Mouse (Mus musculus) stomach, postnatal 0 days (tissue): ENCODE measurements at regions not wholly inside any gene's neighbourhood (a gene's known extent, or its start where the extent isn't known, plus 50 kb on each side); places are given as distances from the start of the nearest gene placed in this dataset.

ENCODE experiments used
- ATAC-seq: fragments of 200-750 bp; cut with Nextera tagmentation; 2 replicates; pipeline ENCODE4 v1.8.0; 2017; ENCODE audit not compliant: low FRiP score, low TSS enrichment
- DNase-seq: peaks from one replicate; pipeline ENCODE4 v3.0.0-alpha.2; 2016; ENCODE audit warnings: low spot score
- H3K27ac ChIP-seq: fragments of 300-500 bp; sonication (generic); replicated peaks from 2 replicates; pipeline ENCODE4 v1.5.1; 2014; ENCODE audit warnings: mild to moderate bottlenecking, control low read depth
- H3K27me3 ChIP-seq: fragments of 300-500 bp; sonication (generic); 2 replicates; pipeline ENCODE4 v1.6.1; 2014; ENCODE audit warnings: low read length; ENCODE audit not compliant: control insufficient read depth, insufficient read depth
- H3K36me3 ChIP-seq: fragments of 300-500 bp; sonication (generic); 2 replicates; pipeline ENCODE4 v1.6.1; 2014; ENCODE audit warnings: low read length, mixed read lengths; ENCODE audit not compliant: control insufficient read depth, insufficient read depth
- H3K4me1 ChIP-seq: fragments of 300-500 bp; sonication (generic); replicated peaks from 2 replicates; pipeline ENCODE4 v1.6.1; 2014; ENCODE audit warnings: antibody characterized with exemption; ENCODE audit not compliant: control insufficient read depth, insufficient read depth
- H3K4me2 ChIP-seq: fragments of 300-500 bp; sonication (generic); replicated peaks from 2 replicates; pipeline ENCODE4 v1.6.1; 2014; ENCODE audit warnings: low read depth, mild to moderate bottlenecking, control low read depth, moderate library complexity
- H3K4me3 ChIP-seq: fragments of 300-500 bp; sonication (generic); 2 replicates; pipeline ENCODE4 v1.5.1; 2014; ENCODE audit warnings: low read depth, low read length, control low read depth
- H3K9ac ChIP-seq: fragments of 300-500 bp; sonication (generic); 2 replicates; pipeline ENCODE4 v1.6.1; 2014; ENCODE audit warnings: mild to moderate bottlenecking, low read length, control low read depth, mixed read lengths
- H3K9me3 ChIP-seq: fragments of 300-500 bp; sonication (generic); 2 replicates; pipeline ENCODE4 v1.6.1; 2016; ENCODE audit warnings: low read length; ENCODE audit not compliant: control insufficient read depth
- CTCF ChIP-seq: IDR thresholded peaks from 2 replicates; pipeline ENCODE4 v1.5.1; 2016; ENCODE audit warnings: antibody characterized with exemption, low read depth, mild to moderate bottlenecking, moderate library complexity
- EP300 ChIP-seq: optimal IDR thresholded peaks from 2 replicates; pipeline ENCODE3; 2016; ENCODE audit warnings: antibody characterized with exemption
- WGBS: fragments of 180-500 bp; shearing (Covaris S2); extraction: QIAGEN DNeasy Blood & Tissue Kit; methylation state at CpG from one replicate; pipeline ENCODE4 v1.1.7; 2014; 5-methylcytosine and 5-hydroxymethylcytosine counted together

GRCm38 (mm10) chr8:82265745-82266144 lies 137.3 kb downstream of the Il15 start:
- Histone ChIP-seq H3K36me3 (no peaks in the 10 kb centered on the region), H3K27me3 (no peaks in the 10 kb centered on the region), H3K4me2 (no peak overlapping the region), H3K4me3 (no peak overlapping the region), H3K27ac (no peak overlapping the region), H3K4me1 (no peaks in the 10 kb centered on the region), H3K9me3 (no peaks in the 10 kb centered on the region), H3K9ac (no peak overlapping the region)
- ATAC-seq (no peak), DNase-seq (no peak)
- 81% methylated on average over 3 of the region's 3 CpGs for WGBS
- TF ChIP-seq CTCF: no peak
- no peak for TF ChIP-seq EP300

- no peak overlapping the region for H3K4me3 ChIP-seq
- H3K9ac ChIP-seq: no peak overlapping the region
- no peak for TF ChIP-seq CTCF
- no peak for TF ChIP-seq EP300
- no peak overlapping the region for H3K27ac ChIP-seq
- no peaks in the 10 kb centered on the region for H3K27me3 ChIP-seq
- no peaks in the 10 kb centered on the region for H3K4me1 ChIP-seq
- H3K4me2 ChIP-seq: no peak overlapping the region
- DNase-seq (no peak), ATAC-seq (no peak)
- H3K36me3 ChIP-seq: no peaks in the 10 kb centered on the region
- H3K9me3 ChIP-seq: no peaks in the 10 kb centered on the region
- WGBS: 56% methylated on average over 4 of the region's 4 CpGs
These were observed 140.8 kb downstream of the Il15 start for GRCm38 (mm10) chr8:82262196-82262595.

- WGBS: 61% methylated on average over 1 of the region's 1 CpGs
- no peak overlapping the region for H3K4me2 ChIP-seq
- H3K9me3 ChIP-seq: no peaks in the 10 kb centered on the region
- DNase-seq: no peak
- no peak for TF ChIP-seq EP300
- no peak for TF ChIP-seq CTCF
- no peaks in the 10 kb centered on the region for H3K4me1 ChIP-seq
- H3K9ac ChIP-seq: no peak overlapping the region
- H3K27me3 ChIP-seq: no peaks in the 10 kb centered on the region
- no peak for ATAC-seq
- H3K36me3 ChIP-seq: no peaks in the 10 kb centered on the region
- H3K27ac ChIP-seq: no peak overlapping the region
- no peak overlapping the region for H3K4me3 ChIP-seq
These were observed 142.4 kb downstream of the Il15 start for GRCm38 (mm10) chr8:82260613-82261012.

GRCm38 (mm10) chr8:82255815-82256214 lies 147.2 kb downstream of the Il15 start:
- DNase-seq (no peak), ATAC-seq (no peak)
- no peak overlapping the region for H3K27ac ChIP-seq
- H3K4me2 ChIP-seq: no peak overlapping the region
- H3K4me1 ChIP-seq: no peaks in the 10 kb centered on the region
- WGBS: 64% methylated on average over 2 of the region's 2 CpGs
- H3K4me3 ChIP-seq: no peak overlapping the region
- TF ChIP-seq CTCF (no peak), EP300 (no peak)
- H3K27me3 ChIP-seq: no peaks in the 10 kb centered on the region
- H3K36me3 ChIP-seq: no peaks in the 10 kb centered on the region
- no peak overlapping the region for H3K9ac ChIP-seq
- H3K9me3 ChIP-seq: no peaks in the 10 kb centered on the region

- DNase-seq: no peak
- H3K4me1 ChIP-seq: no peaks in the 10 kb centered on the region
- H3K4me2 ChIP-seq: no peak overlapping the region
- no peak overlapping the region for H3K4me3 ChIP-seq
- H3K9ac ChIP-seq: no peak overlapping the region
- TF ChIP-seq EP300 (no peak), CTCF (no peak)
- H3K27ac ChIP-seq: no peak overlapping the region
- H3K9me3 ChIP-seq: no peaks in the 10 kb centered on the region
- no peaks in the 10 kb centered on the region for H3K36me3 ChIP-seq
- ATAC-seq: no peak
- H3K27me3 ChIP-seq: no peaks in the 10 kb centered on the region
These were observed 150.6 kb downstream of the Il15 start for GRCm38 (mm10) chr8:82252406-82252805.

GRCm38 (mm10) chr8:82249841-82250577 lies 153.0 kb downstream of the Il15 start:
- no peak overlapping the region for H3K27ac ChIP-seq
- no peak overlapping the region for H3K4me3 ChIP-seq
- H3K36me3 ChIP-seq: no peaks in the 10 kb centered on the region
- no peaks in the 10 kb centered on the region for H3K27me3 ChIP-seq
- TF ChIP-seq EP300 (no peak), CTCF (no peak)
- H3K9ac ChIP-seq: no peak overlapping the region
- no peaks in the 10 kb centered on the region for H3K4me1 ChIP-seq
- ATAC-seq: no peak
- no peak overlapping the region for H3K4me2 ChIP-seq
- no peak for DNase-seq
- H3K9me3 ChIP-seq: no peaks in the 10 kb centered on the region
- WGBS: 79% methylated on average over 3 of the region's 3 CpGs
